Mouse (Mus musculus) MEL-GATA-1-ER (cell line): Measurements from ENCODE around the gene Chst3.
"Not testable (repeated sequence)": the region's sequence is repeated elsewhere in the genome, so short reads cannot be mapped to it uniquely, and the experiment has no call there.

ENCODE experiments used
- DNase-seq: peaks from one replicate; pipeline ENCODE4 v3.0.0-alpha.2; 2012; ENCODE audit warnings: low read depth; ENCODE audit errors: extremely low read depth

Chst3 gene

GRCm38 (mm10) chr10:60199378-60199777, 19.7 kb downstream of the Chst3 start:
- no peak for DNase-seq

- DNase-seq = no peak
Observed at GRCm38 (mm10) chr10:60197406-60197821, 21.6 kb downstream of the Chst3 start.

GRCm38 (mm10) chr10:60196971-60197370, 22.1 kb downstream of the Chst3 start:
- no peak for DNase-seq

- DNase-seq = no peak
Observed at GRCm38 (mm10) chr10:60195087-60195486, 24.0 kb downstream of the Chst3 start.

GRCm38 (mm10) chr10:60193532-60194423, 25.3 kb downstream of the Chst3 start:
- peak; percentile 29 for DNase-seq

GRCm38 (mm10) chr10:60191796-60192195, 27.3 kb downstream of the Chst3 start:
- DNase-seq = peak; percentile 36

- no peak for DNase-seq
Observed at GRCm38 (mm10) chr10:60189534-60190186, 29.4 kb downstream of the Chst3 start.

- no peak for DNase-seq
Observed at GRCm38 (mm10) chr10:60186191-60186945, 32.7 kb downstream of the Chst3 start.

GRCm38 (mm10) chr10:60185023-60185709, 33.9 kb downstream of the Chst3 start:
- no peak for DNase-seq

- DNase-seq = not testable (repeated sequence)
Observed at GRCm38 (mm10) chr10:60175306-60175705, 43.8 kb downstream of the Chst3 start.

- no peak for DNase-seq
Observed at GRCm38 (mm10) chr10:60174506-60174905, 44.6 kb downstream of the Chst3 start.

GRCm38 (mm10) chr10:60173035-60173434, 46.0 kb downstream of the Chst3 start:
- DNase-seq = no peak

GRCm38 (mm10) chr10:60172306-60172705, 46.8 kb downstream of the Chst3 start:
- DNase-seq = no peak

GRCm38 (mm10) chr10:60171368-60171767, 47.7 kb downstream of the Chst3 start:
- DNase-seq = no peak

GRCm38 (mm10) chr10:60170326-60171089, 48.6 kb downstream of the Chst3 start:
- DNase-seq = no peak

GRCm38 (mm10) chr10:60168960-60169359, 50.1 kb downstream of the Chst3 start:
- no peak for DNase-seq

- no peak for DNase-seq
Observed at GRCm38 (mm10) chr10:60168306-60168705, 50.8 kb downstream of the Chst3 start.

GRCm38 (mm10) chr10:60166068-60166467, 53.0 kb downstream of the Chst3 start:
- no peak for DNase-seq

- DNase-seq = no peak
Observed at GRCm38 (mm10) chr10:60164869-60165268, 54.2 kb downstream of the Chst3 start.

- DNase-seq = no peak
Observed at GRCm38 (mm10) chr10:60162973-60163255, 56.1 kb downstream of the Chst3 start.
